Mouse (Mus musculus): ENCODE results near the gene Slc25a10.
"Not testable (repeated sequence)": the region's sequence is repeated elsewhere in the genome, so short reads cannot be mapped to it uniquely, and the experiment has no call there.

The Slc25a10 gene

GRCm38 (mm10) chr11:120510375-120511030, 18.9 kb downstream of the Slc25a10 start:
- DNase-seq (ENCODE audit: low spot score in 2 of 2), result no peak

- DNase-seq (ENCODE audit: low spot score in 2 of 2), result no peak
Measured at GRCm38 (mm10) chr11:120512790-120513453, 21.3 kb downstream of the Slc25a10 start.

- DNase-seq (ENCODE audit: low spot score in 2 of 2), result not testable (repeated sequence)
Measured at GRCm38 (mm10) chr11:120514262-120514661, 22.6 kb downstream of the Slc25a10 start.

- peak; percentile 89 to 92 for DNase-seq (ENCODE audit: low spot score in 2 of 2)
Measured at GRCm38 (mm10) chr11:120515611-120516010, 24.0 kb downstream of the Slc25a10 start.

- no peak for DNase-seq (ENCODE audit: low spot score in 2 of 2)
Measured at GRCm38 (mm10) chr11:120517147-120517546, 25.5 kb downstream of the Slc25a10 start.

GRCm38 (mm10) chr11:120518027-120518426, 26.4 kb downstream of the Slc25a10 start:
- peak; percentile 81 to 89 for DNase-seq (ENCODE audit: low spot score in 2 of 2)

- DNase-seq (ENCODE audit: low spot score in 2 of 2), result no peak
Measured at GRCm38 (mm10) chr11:120518558-120518957, 26.9 kb downstream of the Slc25a10 start.

- DNase-seq (ENCODE audit: low spot score in 2 of 2), result no peak
Measured at GRCm38 (mm10) chr11:120519738-120520137, 28.1 kb downstream of the Slc25a10 start.

- no peak for DNase-seq (ENCODE audit: low spot score in 2 of 2)
Measured at GRCm38 (mm10) chr11:120520498-120520897, 28.9 kb downstream of the Slc25a10 start.

- no peak for DNase-seq (ENCODE audit: low spot score in 2 of 2)
Measured at GRCm38 (mm10) chr11:120520967-120521540, 29.4 kb downstream of the Slc25a10 start.

GRCm38 (mm10) chr11:120522581-120522980, 30.9 kb downstream of the Slc25a10 start:
- DNase-seq (ENCODE audit: low spot score in 2 of 2), result no peak

GRCm38 (mm10) chr11:120525959-120526358, 34.3 kb downstream of the Slc25a10 start:
- no peak for DNase-seq (ENCODE audit: low spot score in 2 of 2)

GRCm38 (mm10) chr11:120527690-120528354, 36.2 kb downstream of the Slc25a10 start:
- no peak for DNase-seq (ENCODE audit: low spot score in 2 of 2)

GRCm38 (mm10) chr11:120528903-120529302, 37.3 kb downstream of the Slc25a10 start:
- DNase-seq (ENCODE audit: low spot score in 2 of 2), result no peak

GRCm38 (mm10) chr11:120530085-120530964, 38.7 kb downstream of the Slc25a10 start, which contains the start of gene Gcgr:
TSS of gene Gcgr (plus strand) at chr11:120530699.
- no peak for DNase-seq (ENCODE audit: low spot score in 2 of 2)

- DNase-seq (ENCODE audit: low spot score in 2 of 2), result no peak
Measured at GRCm38 (mm10) chr11:120531646-120532045, 40.0 kb downstream of the Slc25a10 start.

- DNase-seq (ENCODE audit: low spot score in 2 of 2), result no peak
Measured at GRCm38 (mm10) chr11:120534093-120534492, 42.5 kb downstream of the Slc25a10 start.

GRCm38 (mm10) chr11:120535145-120535544, 43.5 kb downstream of the Slc25a10 start:
- no peak for DNase-seq (ENCODE audit: low spot score in 2 of 2)

GRCm38 (mm10) chr11:120535804-120536203, 44.2 kb downstream of the Slc25a10 start:
- DNase-seq (ENCODE audit: low spot score in 2 of 2), result no peak

GRCm38 (mm10) chr11:120538485-120538884, 46.8 kb downstream of the Slc25a10 start:
- no peak for DNase-seq (ENCODE audit: low spot score in 2 of 2)

- no peak for DNase-seq (ENCODE audit: low spot score in 2 of 2)
Measured at GRCm38 (mm10) chr11:120538955-120539284, 47.3 kb downstream of the Slc25a10 start.

Measured in frontal cortex, postnatal 36 days (tissue).